ENCODE assay signal across 34 mouse cellular contexts in genomic region chr16:10281890-10282289, GRCm38 (mm10).
"Had no signal": no experiment of that assay in that cellular context is flagged by ENCODE, and none has a peak within 500 bp of the region (broad histone marks: within the 10 kb centered on the region; RNA-seq: fewer than 3 reads in every experiment).

No protein-coding gene starts in this region.

- H3K36me3 ChIP-seq: hindbrain, embryonic 10.5 days; hindbrain, embryonic 12.5 days; hindbrain, embryonic 13.5 days; hindbrain, embryonic 15.5 days; intestine, embryonic 15.5 days; kidney, embryonic 15.5 days had no signal

- H3K4me2 ChIP-seq: heart, embryonic 11.5 days; heart, embryonic 12.5 days; heart, embryonic 13.5 days; heart, embryonic 15.5 days; hindbrain, embryonic 12.5 days; hindbrain, embryonic 13.5 days; hindbrain, embryonic 14.5 days; hindbrain, embryonic 15.5 days; intestine, embryonic 15.5 days; kidney, embryonic 15.5 days had no signal

- ATAC-seq: hindbrain, embryonic 16.5 days; hindbrain, postnatal 0 days; inflammation-experienced regulatory T-cells, adult 6 months; intestine, embryonic 15.5 days; intestine, embryonic 16.5 days; intestine, postnatal 0 days had no signal

- H3K27me3 ChIP-seq: heart, embryonic 12.5 days; heart, embryonic 15.5 days; hindbrain, embryonic 12.5 days; hindbrain, embryonic 13.5 days; hindbrain, embryonic 15.5 days; intestine, embryonic 15.5 days had no signal

- DNase-seq: heart, postnatal 10 days; heart, postnatal 36 days; heart, postnatal 4 days; kidney, adult 11 months; kidney, adult 18-20 months; kidney, adult 2 months; kidney, adult 8-10 months; kidney, adult 9 months; kidney, postnatal 10 days; kidney, postnatal 14 days; kidney, postnatal 25 days; kidney, postnatal 36 days; kidney, postnatal 4 days; layer of hippocampus, adult 9-11 months; layer of hippocampus, postnatal 36 days had no signal

- H3K4me3 ChIP-seq: heart, embryonic 10.5 days; heart, embryonic 12.5 days; heart, embryonic 13.5 days; heart, embryonic 15.5 days; hindbrain, embryonic 10.5 days; hindbrain, embryonic 12.5 days; hindbrain, embryonic 13.5 days; hindbrain, embryonic 15.5 days; intestine, embryonic 15.5 days; kidney, embryonic 15.5 days; layer of hippocampus, adult 2 months; left cerebral cortex, adult 2 months had no signal
